Mouse (Mus musculus): ENCODE results near the gene Ypel4.

Ypel4 gene

GRCm38 (mm10) chr2:84760777-84761176 is 26.9 kb downstream of the Ypel4 start:
- DNase-seq (ENCODE audit: low spot score in 2 of 2) = no peak

- DNase-seq (ENCODE audit: low spot score in 2 of 2) = no peak
Observed at GRCm38 (mm10) chr2:84761309-84761708, 27.5 kb downstream of the Ypel4 start.

- no peak for DNase-seq (ENCODE audit: low spot score in 2 of 2)
Observed at GRCm38 (mm10) chr2:84761840-84762239, 28.0 kb downstream of the Ypel4 start.

GRCm38 (mm10) chr2:84762295-84762694 is 28.4 kb downstream of the Ypel4 start:
- no peak for DNase-seq (ENCODE audit: low spot score in 2 of 2)

GRCm38 (mm10) chr2:84762818-84763217 is 29.0 kb downstream of the Ypel4 start:
- DNase-seq (ENCODE audit: low spot score in 2 of 2) = no peak

- peak in 1 of 2 experiments; percentile 54 for DNase-seq (ENCODE audit: low spot score in 2 of 2)
Observed at GRCm38 (mm10) chr2:84770501-84770900, 36.6 kb downstream of the Ypel4 start.

- DNase-seq (ENCODE audit: low spot score in 2 of 2) = no peak
Observed at GRCm38 (mm10) chr2:84772454-84772853, 38.6 kb downstream of the Ypel4 start.

GRCm38 (mm10) chr2:84773195-84773594 is 39.3 kb downstream of the Ypel4 start:
- no peak for DNase-seq (ENCODE audit: low spot score in 2 of 2)

- peak; percentile 62 to 84 for DNase-seq (ENCODE audit: low spot score in 2 of 2)
Observed at GRCm38 (mm10) chr2:84774751-84775150, 40.9 kb downstream of the Ypel4 start.

- DNase-seq (ENCODE audit: low spot score in 2 of 2) = no peak
Observed at GRCm38 (mm10) chr2:84775241-84775640, 41.4 kb downstream of the Ypel4 start, which contains the start of gene Serping1. Gene Serping1 (minus strand): TSS chr2:84775444.

GRCm38 (mm10) chr2:84775665-84776064 is 41.8 kb downstream of the Ypel4 start:
- DNase-seq (ENCODE audit: low spot score in 2 of 2) = peak in 1 of 2 experiments; percentile 49

- DNase-seq (ENCODE audit: low spot score in 2 of 2) = no peak
Observed at GRCm38 (mm10) chr2:84777706-84778105, 43.8 kb downstream of the Ypel4 start.

GRCm38 (mm10) chr2:84779210-84779609 is 45.4 kb downstream of the Ypel4 start:
- DNase-seq (ENCODE audit: low spot score in 2 of 2) = no peak

- DNase-seq (ENCODE audit: low spot score in 2 of 2) = no peak
Observed at GRCm38 (mm10) chr2:84783315-84783714, 49.5 kb downstream of the Ypel4 start.

- DNase-seq (ENCODE audit: low spot score in 2 of 2) = peak in 1 of 2 experiments; percentile 21
Observed at GRCm38 (mm10) chr2:84783840-84784566, 50.1 kb downstream of the Ypel4 start.
